Mouse (Mus musculus) lung, postnatal 0 days (tissue): ENCODE results near the gene Fbp2.
A peak's percentile ranks its signal among the peaks of the same experiment; 100 is the strongest.

Experiments
- CTCF ChIP-seq: IDR thresholded peaks from 2 replicates; pipeline ENCODE4 v1.5.1; 2016; ENCODE audit warnings: antibody characterized with exemption, mild to moderate bottlenecking
- EP300 ChIP-seq: IDR thresholded peaks from 2 replicates; pipeline ENCODE4 v1.6.1; 2016; ENCODE audit warnings: antibody characterized with exemption, mild to moderate bottlenecking, control low read depth

DNA sequence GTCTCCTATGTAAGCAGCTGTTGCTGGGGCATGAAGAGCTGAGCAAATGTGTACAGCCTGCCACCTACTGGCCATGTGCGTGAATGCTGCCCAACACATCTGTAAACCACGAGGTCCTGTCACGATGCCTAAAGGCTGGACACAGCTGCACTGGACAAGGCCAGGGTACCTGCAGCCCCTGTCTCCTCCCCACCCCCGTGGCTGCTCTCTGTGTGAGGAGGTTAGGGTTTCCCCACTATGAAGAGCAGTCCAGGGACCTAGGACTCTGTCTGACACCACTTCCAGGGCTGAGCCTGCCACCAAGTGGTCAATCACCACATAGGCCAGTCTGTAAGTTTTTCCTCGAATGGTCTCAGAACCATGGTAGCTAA, 1.9 kb downstream of the Fbp2 start:
- TF ChIP-seq CTCF, result peak; percentile 97
- TF ChIP-seq EP300, result no peak
